Mouse (Mus musculus) MEL-GATA-1-ER (cell line): Measurements from ENCODE around the gene Foxf1.

ENCODE experiments used
- DNase-seq: peaks from one replicate; pipeline ENCODE4 v3.0.0-alpha.2; 2012; ENCODE audit warnings: low read depth; ENCODE audit errors: extremely low read depth

The Foxf1 gene

DNA sequence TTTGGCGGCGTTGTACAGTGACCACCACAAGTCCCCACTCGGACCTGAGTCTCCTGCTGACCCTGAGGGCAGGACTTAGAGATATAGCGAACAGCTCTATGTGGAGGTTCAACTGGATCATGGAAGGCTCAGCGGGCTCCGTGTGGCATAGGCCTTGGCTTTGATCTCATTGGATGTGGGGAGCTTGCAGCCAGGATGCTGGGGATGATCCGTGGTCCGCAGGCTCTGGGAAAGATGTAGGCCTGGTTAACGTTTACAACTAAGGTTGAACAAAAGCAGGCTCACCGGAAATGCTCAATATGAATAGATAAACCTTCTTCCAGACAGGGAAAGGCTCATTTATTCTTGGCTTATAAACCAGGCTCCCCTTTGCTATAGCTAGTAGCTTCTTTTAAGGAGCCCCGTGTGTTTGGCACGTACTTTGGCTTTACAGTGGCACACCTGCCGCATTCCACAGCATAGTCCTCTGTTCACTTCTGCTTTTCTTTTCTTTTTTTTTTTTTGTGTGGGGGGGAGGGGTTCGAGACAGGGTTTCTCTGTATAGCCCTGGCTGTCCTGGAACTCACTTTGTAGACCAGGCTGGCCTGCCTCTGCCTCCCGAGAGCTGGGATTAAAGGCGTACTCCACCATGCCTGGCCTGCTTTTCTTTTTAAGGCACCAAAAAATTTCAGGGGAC, 45.2 kb downstream of the Foxf1 start:
- no peak for DNase-seq

DNA sequence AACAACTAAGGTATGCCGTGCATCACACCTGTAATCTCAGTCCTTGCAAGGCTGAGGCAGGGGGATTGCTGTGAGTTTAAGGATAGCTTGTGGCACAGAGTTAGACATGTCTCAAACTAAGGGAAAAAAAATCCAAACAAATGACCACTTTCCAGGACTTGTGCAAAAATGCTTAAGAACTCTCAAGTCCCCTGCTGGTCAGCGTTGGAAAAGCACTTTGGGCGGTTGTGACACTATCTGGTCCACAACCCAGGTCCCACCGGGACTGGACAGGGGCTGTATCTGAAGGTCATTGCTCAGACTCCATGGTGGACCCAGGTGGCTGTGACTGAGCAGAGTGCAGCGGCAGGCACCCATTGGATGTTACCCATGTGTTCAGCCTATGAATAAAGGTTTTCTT, 46.3 kb downstream of the Foxf1 start:
- no peak for DNase-seq

DNA sequence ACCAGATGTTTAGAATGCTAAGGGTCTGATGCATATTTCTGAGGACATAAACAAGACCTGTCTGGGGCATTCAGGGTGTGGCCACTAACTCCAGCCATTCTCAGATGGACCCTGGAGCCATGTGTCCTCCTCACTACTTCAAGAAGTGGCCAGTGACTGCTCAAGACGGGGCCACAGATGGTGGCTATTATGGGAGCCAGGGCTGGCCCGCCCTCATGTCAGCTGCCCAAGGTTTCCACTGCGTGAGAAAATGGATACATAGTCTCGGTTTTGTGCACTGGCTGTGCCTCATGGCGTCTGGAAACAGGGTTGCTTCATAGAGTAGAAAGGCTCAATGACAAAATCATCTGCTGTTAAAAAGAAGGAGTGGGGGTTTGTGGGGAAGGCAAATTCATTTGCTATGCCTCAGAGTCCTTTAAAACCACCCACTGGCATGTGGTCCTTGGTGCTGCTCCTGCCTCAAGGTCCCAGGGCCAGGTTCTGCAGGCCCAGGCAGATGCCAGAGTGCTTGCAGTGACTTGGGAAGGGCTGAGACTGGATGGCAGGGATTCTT, 48.9 kb downstream of the Foxf1 start:
- DNase-seq = no peak

DNA sequence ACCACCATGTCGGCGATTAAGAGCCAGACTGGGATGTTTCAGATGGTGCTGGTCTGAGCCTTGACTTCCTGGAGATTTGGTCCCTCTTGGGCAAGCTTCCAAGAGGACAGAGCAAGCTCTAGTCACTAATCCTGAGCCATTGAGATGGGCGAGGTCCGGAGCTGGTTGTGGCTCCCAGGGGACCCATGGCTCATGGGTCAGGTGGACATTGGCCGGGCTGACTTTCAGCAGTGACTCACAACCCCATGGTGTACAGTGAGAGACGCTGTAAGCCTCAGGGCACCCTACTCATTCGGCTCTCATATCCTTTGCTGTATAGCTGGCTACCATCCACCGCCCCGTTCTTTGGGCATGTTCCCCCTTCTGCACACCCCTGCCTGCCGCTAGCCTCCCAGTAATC, 49.9 kb downstream of the Foxf1 start:
- no peak for DNase-seq

DNA sequence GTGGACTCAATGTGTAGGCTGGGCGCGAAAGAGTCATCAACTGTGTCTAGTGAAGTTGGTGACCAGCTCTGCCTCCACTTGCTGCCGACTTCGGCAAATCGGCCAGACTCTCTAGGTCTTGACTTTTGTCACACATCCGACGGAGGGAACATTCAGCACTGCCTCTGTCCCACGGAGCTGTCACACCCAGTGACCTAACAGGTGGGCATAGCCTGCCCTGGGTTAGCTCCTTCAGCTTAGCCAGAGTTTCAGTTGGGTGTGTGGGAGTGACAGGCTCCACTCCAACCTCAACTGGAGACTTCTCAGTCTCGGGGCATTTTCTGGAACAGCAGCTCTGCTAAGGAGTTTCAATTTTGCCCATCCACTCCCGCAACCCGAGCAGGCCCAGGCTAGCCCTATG, 50.3 kb downstream of the Foxf1 start:
- no peak for DNase-seq

DNA sequence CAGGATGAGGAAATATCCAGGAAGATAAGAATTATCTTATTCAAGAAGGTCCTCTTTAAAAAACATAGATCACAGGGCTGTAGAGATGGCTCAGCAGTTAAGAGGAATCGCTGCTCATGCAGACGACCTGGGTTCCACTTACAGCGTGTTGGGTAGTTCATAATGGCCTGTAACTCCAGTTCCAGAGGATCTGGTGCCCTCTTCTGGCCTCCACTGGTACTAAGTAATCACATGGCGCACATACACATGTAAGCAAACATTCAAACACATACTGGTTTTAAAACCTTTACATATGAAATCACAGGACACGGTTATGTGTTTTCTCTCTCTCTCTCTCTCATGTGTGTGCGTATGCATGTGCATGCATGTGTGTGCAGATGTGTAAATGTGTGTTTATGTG, 52.7 kb downstream of the Foxf1 start:
- no peak for DNase-seq
